Mouse (Mus musculus): ENCODE data around the gene C1qc. TPM values are rescaled to one million over a fixed set of nuclear protein-coding genes. Genes with fewer than 3 reads are reported as not detected.
A peak's percentile ranks its signal among the peaks of the same experiment; 100 is the strongest.

Gene C1qc
- polyA plus RNA-seq, 1 experiment from 2014 or later, result 27.3 TPM

- H3K4me1 ChIP-seq (ENCODE audit: insufficient read depth), result no peaks in the 10 kb centered on the region
- peak; percentile 53 for TF ChIP-seq CTCF (IDR thresholded peaks at IDR 0.05; ENCODE audit: low read depth)
- H3K9me3 ChIP-seq (ENCODE audit: low read depth, low read length), result no peaks in the 10 kb centered on the region
- H3K27ac ChIP-seq (ENCODE audit: low read depth), result no peak overlapping the region
- ATAC-seq (ENCODE audit: insufficient read depth), result no peak
- no peak overlapping the region for H3K4me2 ChIP-seq
- H3K27me3 ChIP-seq (ENCODE audit: insufficient read depth, low read length), result no peaks in the 10 kb centered on the region
- no peak overlapping the region for H3K9ac ChIP-seq
- 27% methylated on average over 6 of the region's 6 CpGs for WGBS
- H3K36me3 ChIP-seq (ENCODE audit: insufficient read depth), result no peaks in the 10 kb centered on the region
- no peak overlapping the region for H3K4me3 ChIP-seq (ENCODE audit: low read depth, low read length)
- DNase-seq, result peak; percentile 31
These were observed 37.8 kb downstream of the C1qc start for GRCm38 (mm10) chr4:136855081-136855480.

DNA sequence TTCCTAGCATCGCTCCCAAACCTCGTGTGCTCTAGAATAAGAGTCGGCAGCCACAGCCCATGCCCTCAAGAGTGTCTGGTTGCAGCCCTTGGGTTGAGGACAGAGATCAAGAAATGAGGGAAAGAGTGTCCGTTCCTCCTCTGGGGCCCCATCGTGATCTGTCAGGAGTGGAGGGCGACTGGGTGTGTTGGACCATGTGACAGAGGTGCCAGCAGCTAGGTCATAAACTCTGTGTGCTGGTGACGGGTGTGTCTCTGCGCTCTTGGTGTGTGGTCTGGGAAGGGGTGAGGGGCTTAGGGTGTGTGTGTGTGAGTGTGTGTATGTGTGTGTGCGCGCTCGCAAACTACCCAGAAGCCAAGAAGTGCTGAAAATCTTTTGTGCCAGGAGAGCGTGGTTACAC, 39.9 kb downstream of the C1qc start:
- no peak for DNase-seq
- 57% methylated on average over 12 of the region's 12 CpGs for WGBS
- Histone ChIP-seq H3K4me1 (ENCODE audit: insufficient read depth) (no peaks in the 10 kb centered on the region), H3K36me3 (ENCODE audit: insufficient read depth) (no peaks in the 10 kb centered on the region), H3K4me3 (ENCODE audit: low read depth, low read length) (no peak overlapping the region), H3K9ac (no peak overlapping the region), H3K27ac (ENCODE audit: low read depth) (no peak overlapping the region), H3K4me2 (no peak overlapping the region), H3K9me3 (ENCODE audit: low read depth, low read length) (no peaks in the 10 kb centered on the region), H3K27me3 (ENCODE audit: insufficient read depth, low read length) (no peaks in the 10 kb centered on the region)
- no peak for TF ChIP-seq CTCF (IDR thresholded peaks at IDR 0.05; ENCODE audit: low read depth)
- no peak for ATAC-seq (ENCODE audit: insufficient read depth)

- Histone ChIP-seq H3K9me3 (ENCODE audit: low read depth, low read length) (no peaks in the 10 kb centered on the region), H3K36me3 (ENCODE audit: insufficient read depth) (no peaks in the 10 kb centered on the region), H3K27me3 (ENCODE audit: insufficient read depth, low read length) (no peaks in the 10 kb centered on the region), H3K27ac (ENCODE audit: low read depth) (no peak overlapping the region), H3K4me2 (no peak overlapping the region), H3K4me3 (ENCODE audit: low read depth, low read length) (no peak overlapping the region), H3K4me1 (ENCODE audit: insufficient read depth) (no peaks in the 10 kb centered on the region), H3K9ac (no peak overlapping the region)
- no peak for DNase-seq
- ATAC-seq (ENCODE audit: insufficient read depth), result no peak
- TF ChIP-seq CTCF (IDR thresholded peaks at IDR 0.05; ENCODE audit: low read depth), result no peak
- 36% methylated on average over 5 of the region's 5 CpGs for WGBS
These were observed 40.7 kb downstream of the C1qc start for GRCm38 (mm10) chr4:136852119-136852518.

- no peak for TF ChIP-seq CTCF (IDR thresholded peaks at IDR 0.05; ENCODE audit: low read depth)
- no peaks in the 10 kb centered on the region for H3K36me3 ChIP-seq (ENCODE audit: insufficient read depth)
- 66% methylated on average over 4 of the region's 4 CpGs for WGBS
These were observed 44.3 kb downstream of the C1qc start for GRCm38 (mm10) chr4:136848565-136848964.

DNA sequence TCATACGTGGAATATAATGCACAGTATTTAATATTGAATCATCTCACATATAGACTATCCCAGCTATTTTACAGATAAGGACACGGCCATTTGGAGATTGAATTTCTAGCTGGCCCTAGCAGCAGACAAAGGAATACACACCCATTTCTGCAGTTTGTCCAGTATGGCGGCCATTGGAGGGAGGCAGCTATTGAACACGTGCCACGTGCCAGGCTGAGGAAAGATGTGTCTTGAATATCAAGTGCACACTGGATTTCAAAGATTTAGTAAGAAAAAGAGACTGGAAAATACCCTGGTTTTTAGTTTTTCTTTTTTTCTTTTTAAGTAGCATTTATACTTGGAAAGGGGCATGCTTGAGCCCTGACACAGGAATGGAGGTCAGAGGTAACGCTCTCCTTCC, 45.7 kb downstream of the C1qc start:
- Histone ChIP-seq H3K27ac (ENCODE audit: low read depth) (no peak overlapping the region), H3K4me2 (no peak overlapping the region), H3K36me3 (ENCODE audit: insufficient read depth) (no peaks in the 10 kb centered on the region), H3K4me1 (ENCODE audit: insufficient read depth) (no peaks in the 10 kb centered on the region), H3K27me3 (ENCODE audit: insufficient read depth, low read length) (no peaks in the 10 kb centered on the region), H3K4me3 (ENCODE audit: low read depth, low read length) (no peak overlapping the region), H3K9ac (no peak overlapping the region), H3K9me3 (ENCODE audit: low read depth, low read length) (no peaks in the 10 kb centered on the region)
- DNase-seq (no peak), ATAC-seq (ENCODE audit: insufficient read depth) (no peak)
- TF ChIP-seq CTCF (IDR thresholded peaks at IDR 0.05; ENCODE audit: low read depth), result no peak
- WGBS, result 69% methylated on average over 6 of the region's 6 CpGs

More at GRCm38 (mm10) chr4:136848565-136848964, 44.3 kb downstream of the C1qc start:
- no peaks in the 10 kb centered on the region for H3K27me3 ChIP-seq (ENCODE audit: insufficient read depth, low read length)
- no peaks in the 10 kb centered on the region for H3K9me3 ChIP-seq (ENCODE audit: low read depth, low read length)
- ATAC-seq (ENCODE audit: insufficient read depth) (no peak), DNase-seq (no peak)
- H3K4me3 ChIP-seq (ENCODE audit: low read depth, low read length), result no peak overlapping the region
- H3K4me1 ChIP-seq (ENCODE audit: insufficient read depth), result no peaks in the 10 kb centered on the region
- no peak overlapping the region for H3K27ac ChIP-seq (ENCODE audit: low read depth)
- no peak overlapping the region for H3K4me2 ChIP-seq
- H3K9ac ChIP-seq, result no peak overlapping the region

DNA sequence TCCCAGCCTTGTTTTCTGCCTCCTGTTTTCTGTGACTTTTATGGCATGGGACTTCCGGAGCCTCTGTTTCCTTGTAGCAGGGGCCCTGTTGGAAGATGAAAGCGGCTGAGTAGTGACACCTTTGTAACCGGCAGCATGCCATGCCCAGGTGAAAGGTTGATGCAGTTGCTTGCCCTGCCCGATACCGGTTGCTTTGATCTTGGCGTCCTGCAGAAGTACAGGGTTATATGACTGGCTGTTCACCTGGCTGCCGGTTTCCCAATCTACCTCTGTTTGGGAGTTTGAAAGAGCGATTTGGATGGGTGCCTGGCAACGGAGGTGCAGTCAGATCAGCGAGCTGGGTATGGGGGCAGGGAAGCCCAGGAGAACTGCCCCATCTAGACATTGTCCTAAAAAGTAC, 50.1 kb downstream of the C1qc start:
- Histone ChIP-seq H3K36me3 (ENCODE audit: insufficient read depth) (no peaks in the 10 kb centered on the region), H3K9me3 (ENCODE audit: low read depth, low read length) (no peaks in the 10 kb centered on the region), H3K4me3 (ENCODE audit: low read depth, low read length) (no peak overlapping the region), H3K4me2 (no peak overlapping the region), H3K27ac (ENCODE audit: low read depth) (no peak overlapping the region), H3K9ac (no peak overlapping the region), H3K4me1 (ENCODE audit: insufficient read depth) (no peaks in the 10 kb centered on the region), H3K27me3 (ENCODE audit: insufficient read depth, low read length) (peaks cover 21% of the 10 kb centered on the region; the same call in 1 of the 2 replicates)
- no peak for ATAC-seq (ENCODE audit: insufficient read depth)
- 60% methylated on average over 10 of the region's 10 CpGs for WGBS
- TF ChIP-seq CTCF (IDR thresholded peaks at IDR 0.05; ENCODE audit: low read depth), result no peak
- DNase-seq, result no peak

- Histone ChIP-seq H3K36me3 (ENCODE audit: insufficient read depth) (no peaks in the 10 kb centered on the region), H3K4me2 (no peak overlapping the region), H3K27ac (ENCODE audit: low read depth) (no peak overlapping the region), H3K9me3 (ENCODE audit: low read depth, low read length) (no peaks in the 10 kb centered on the region), H3K27me3 (ENCODE audit: insufficient read depth, low read length) (peaks cover 24% of the 10 kb centered on the region), H3K9ac (no peak overlapping the region), H3K4me1 (ENCODE audit: insufficient read depth) (no peaks in the 10 kb centered on the region), H3K4me3 (ENCODE audit: low read depth, low read length) (no peak overlapping the region)
- ATAC-seq (ENCODE audit: insufficient read depth) (no peak), DNase-seq (no peak)
- 56% methylated on average over 4 of the region's 4 CpGs for WGBS
- TF ChIP-seq CTCF (IDR thresholded peaks at IDR 0.05; ENCODE audit: low read depth), result no peak
These were observed 50.8 kb downstream of the C1qc start for GRCm38 (mm10) chr4:136842033-136842432.

GRCm38 (mm10) chr4:136841056-136841455, 51.8 kb downstream of the C1qc start:
- peak; percentile 94 for TF ChIP-seq CTCF (IDR thresholded peaks at IDR 0.05; ENCODE audit: low read depth)
- Histone ChIP-seq H3K36me3 (ENCODE audit: insufficient read depth) (no peaks in the 10 kb centered on the region), H3K27me3 (ENCODE audit: insufficient read depth, low read length) (peaks cover 25% of the 10 kb centered on the region), H3K4me1 (ENCODE audit: insufficient read depth) (0 out of 2 replicates have a peak, but pooled peaks cover 3% of the 10 kb centered on the region), H3K27ac (ENCODE audit: low read depth) (no peak overlapping the region), H3K9me3 (ENCODE audit: low read depth, low read length) (no peaks in the 10 kb centered on the region), H3K4me2 (no peak overlapping the region), H3K9ac (no peak overlapping the region), H3K4me3 (ENCODE audit: low read depth, low read length) (no peak overlapping the region)
- peak; percentile 48; the same call in 1 of the 2 replicates for ATAC-seq (ENCODE audit: insufficient read depth)
- 7% methylated on average over 5 of the region's 5 CpGs for WGBS
- peak; percentile 93 for DNase-seq

Other genes starting within 250 kb of the C1qc start
- 7.9 and 8.5 TPM in 2 replicates for gene Ephb2, start 57.1 kb downstream of the C1qc start, polyA plus RNA-seq (2014; fragmentation: Nextera tagmentation; extraction: Ambion mirVana)
- 46.0 and 53.0 TPM in 2 replicates for gene C1qb, start 6.9 kb downstream of the C1qc start, polyA plus RNA-seq (2014; fragmentation: Nextera tagmentation; extraction: Ambion mirVana)
- gene C1qa, start 5.7 kb upstream of the C1qc start, polyA plus RNA-seq (2014; fragmentation: Nextera tagmentation; extraction: Ambion mirVana), result 26.2 and 29.6 TPM in 2 replicates
- gene Epha8, start 63.8 kb upstream of the C1qc start, polyA plus RNA-seq (2014; fragmentation: Nextera tagmentation; extraction: Ambion mirVana), result 0.62 TPM in 2 replicates
- 5.4 and 5.5 TPM in 2 replicates for gene Zbtb40, start 155.7 kb upstream of the C1qc start, polyA plus RNA-seq (2014; fragmentation: Nextera tagmentation; extraction: Ambion mirVana)

Data from lung, embryonic 14.5 days (tissue).